Mouse (Mus musculus): Measurements from ENCODE around the gene Klra2.
A peak's percentile ranks its signal among the peaks of the same experiment; 100 is the strongest.
"Not testable (repeated sequence)": the region's sequence is repeated elsewhere in the genome, so short reads cannot be mapped to it uniquely, and the experiment has no call there.

The Klra2 gene

GRCm38 (mm10) chr6:131247206-131247605, at the start of gene Klra2:
Gene Klra2, minus strand, starts transcription at chr6:131247362.
- no peak for DNase-seq (ENCODE audit: low spot score)

- DNase-seq (ENCODE audit: low spot score) = no peak
Measured at GRCm38 (mm10) chr6:131294435-131295112, 47.4 kb upstream of the Klra2 start.

DNA sequence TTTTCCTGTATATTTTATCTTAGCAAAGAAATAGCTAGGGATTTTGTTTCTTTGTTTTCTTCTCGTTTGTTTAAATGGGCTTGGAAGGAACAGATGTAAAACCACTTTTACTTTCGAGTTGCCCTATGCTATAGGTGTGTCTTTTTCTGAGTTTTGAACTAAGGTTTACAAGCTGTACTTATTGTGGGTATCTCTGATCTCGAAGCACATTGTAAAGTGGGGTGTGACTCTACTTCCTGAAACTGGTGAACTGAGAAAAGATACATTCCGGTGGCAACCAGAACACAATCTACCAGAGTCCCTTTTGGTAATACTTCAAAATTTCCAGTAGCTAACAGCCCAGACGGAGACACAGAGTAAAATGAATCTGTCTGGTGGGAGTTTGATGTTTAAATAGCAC, 46.8 kb upstream of the Klra2 start:
- no peak for DNase-seq (ENCODE audit: low spot score)

DNA sequence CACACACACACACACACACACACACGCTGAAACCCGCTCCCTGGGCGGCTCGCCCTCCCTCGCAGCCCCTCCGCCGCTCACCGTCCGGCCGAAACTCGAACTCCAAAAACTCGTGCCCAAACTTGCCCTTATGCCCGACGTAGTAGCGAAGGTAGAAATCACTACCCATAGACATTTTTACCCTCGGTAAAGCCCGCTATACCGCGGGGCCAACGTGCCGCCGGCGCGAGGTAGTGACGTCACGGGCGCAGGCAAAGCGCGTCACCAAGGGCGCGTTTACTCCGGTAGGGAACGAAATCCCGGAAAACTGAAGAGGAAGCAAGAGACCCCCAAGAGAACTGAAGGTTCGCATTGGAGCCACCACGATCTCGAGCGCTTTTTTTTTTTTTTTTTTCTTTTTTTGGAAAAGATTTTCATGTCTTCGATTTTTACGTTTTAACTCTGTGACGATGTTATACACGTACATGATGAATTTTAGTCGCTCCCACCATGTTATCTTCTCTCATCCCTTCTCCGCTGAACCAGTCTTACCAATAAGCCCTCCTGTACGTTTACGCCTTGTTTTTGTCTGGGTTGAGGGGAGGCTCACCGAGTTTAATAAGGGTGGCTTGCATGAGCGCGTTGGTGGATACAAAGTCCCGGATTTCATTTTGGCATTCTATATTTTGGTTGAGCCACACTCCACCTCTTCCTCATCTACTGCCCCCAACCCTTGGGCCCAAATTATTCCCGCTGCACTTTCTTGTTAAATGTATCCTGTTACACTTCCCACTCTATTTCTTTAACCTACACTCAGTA, 46.0 kb upstream of the Klra2 start, which contains the start of gene Magohb:
Gene Magohb, minus strand, starts transcription at position 254 of the 798 bp plus-strand sequence.
- DNase-seq (ENCODE audit: low spot score) = peak; percentile 93

- DNase-seq (ENCODE audit: low spot score) = peak; percentile 57
Measured at GRCm38 (mm10) chr6:131292276-131292990, 45.3 kb upstream of the Klra2 start.

- DNase-seq (ENCODE audit: low spot score) = peak; percentile 64
Measured at GRCm38 (mm10) chr6:131290430-131290829, 43.3 kb upstream of the Klra2 start.

DNA sequence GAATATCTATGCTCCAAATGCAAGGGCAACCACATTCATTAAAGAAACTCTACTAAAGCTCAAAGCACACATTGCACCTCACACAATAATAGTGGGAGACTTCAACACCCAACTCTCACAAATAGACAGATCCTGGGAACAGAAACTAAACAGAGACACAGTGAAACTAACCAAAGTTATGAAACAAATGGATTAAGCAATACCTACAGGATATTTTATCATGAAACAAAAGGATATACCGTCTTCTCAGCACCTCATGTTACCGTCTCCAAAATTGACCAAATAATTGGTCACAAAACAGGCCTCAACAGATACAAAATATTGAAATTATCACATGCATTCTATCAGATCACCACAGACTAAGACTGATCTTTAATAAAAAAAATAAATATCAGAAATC, 31.0 kb upstream of the Klra2 start:
- DNase-seq (ENCODE audit: low spot score) = not testable (repeated sequence)

DNA sequence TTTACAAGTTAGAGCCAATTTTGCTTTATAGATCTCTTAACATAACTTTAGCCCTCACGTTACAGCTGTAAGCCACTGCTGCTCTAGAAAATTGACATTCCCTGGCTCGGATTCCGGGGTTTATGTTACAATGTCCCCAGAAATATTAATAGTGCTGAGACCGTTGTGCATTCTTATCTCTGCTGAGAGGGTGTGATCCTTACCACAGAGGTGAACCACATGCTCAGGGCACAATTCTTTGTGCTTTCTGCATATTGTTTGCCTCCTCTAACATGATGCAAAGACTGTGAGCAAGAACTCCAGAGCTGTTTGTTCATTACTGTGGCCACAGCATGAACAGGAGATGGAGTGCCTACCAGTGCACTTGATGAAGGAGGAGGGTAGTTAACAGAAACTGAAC, 29.5 kb upstream of the Klra2 start:
- DNase-seq (ENCODE audit: low spot score) = no peak

DNA sequence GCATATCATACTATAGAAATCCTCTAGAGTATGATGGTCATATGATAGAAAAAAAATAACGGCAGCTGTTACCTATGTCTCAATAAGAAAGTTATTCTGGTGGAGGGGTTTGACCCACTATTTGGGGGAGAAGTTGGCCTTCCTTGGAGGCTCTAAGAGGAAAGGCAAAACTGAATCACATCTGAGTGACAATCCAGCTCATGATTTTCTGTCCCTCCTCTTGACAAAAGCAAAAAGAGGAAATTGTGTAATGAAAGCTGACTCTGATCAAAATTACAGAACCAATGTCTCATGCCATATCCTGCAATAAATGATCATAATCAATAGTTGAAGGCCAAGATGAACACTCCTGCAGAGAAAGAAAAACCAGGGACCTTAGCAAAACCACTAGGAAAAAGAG, 25.1 kb upstream of the Klra2 start:
- DNase-seq (ENCODE audit: low spot score) = no peak

- no peak for DNase-seq (ENCODE audit: low spot score)
Measured at GRCm38 (mm10) chr6:131270312-131270711, 23.1 kb upstream of the Klra2 start.

DNA sequence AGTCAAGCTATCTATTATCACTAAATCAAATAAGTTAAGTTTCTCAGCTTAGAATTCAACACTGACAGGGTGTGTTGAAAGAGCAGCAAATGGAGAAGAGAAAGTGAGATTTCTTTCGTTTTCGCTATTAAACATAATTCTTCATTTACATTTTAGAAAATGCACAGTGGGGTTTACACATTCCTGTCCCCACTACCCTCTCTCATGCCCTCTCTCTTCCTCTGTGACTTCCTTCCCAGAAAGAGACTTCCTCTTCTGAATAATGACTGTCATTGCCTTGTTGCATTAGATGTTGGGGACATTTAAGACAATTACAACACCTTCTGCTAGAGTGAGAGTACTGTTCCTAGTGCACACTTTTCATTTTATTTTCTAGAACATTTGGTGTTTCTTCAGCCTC, 22.4 kb upstream of the Klra2 start:
- no peak for DNase-seq (ENCODE audit: low spot score)

- no peak for DNase-seq (ENCODE audit: low spot score)
Measured at GRCm38 (mm10) chr6:131264175-131264574, 17.0 kb upstream of the Klra2 start.

DNA sequence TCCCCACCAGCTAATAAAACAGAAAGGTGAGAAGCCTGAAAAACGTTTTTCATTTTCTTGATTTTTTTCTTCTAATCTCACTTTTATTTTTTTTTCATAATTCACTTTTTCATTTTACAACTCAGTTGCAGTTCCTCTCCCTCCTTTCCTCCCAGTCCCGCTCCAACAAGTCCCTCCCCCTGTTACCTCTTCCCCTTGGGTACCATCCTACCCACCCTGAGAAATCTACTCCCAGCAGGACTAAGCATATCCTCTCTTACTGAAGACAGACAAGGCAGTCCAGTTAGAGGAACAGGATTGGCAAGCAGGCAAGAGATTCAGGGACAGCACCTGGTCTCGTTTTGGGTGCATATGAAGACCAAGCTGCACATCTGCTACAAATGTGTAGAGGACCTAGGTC, 15.6 kb upstream of the Klra2 start:
- no peak for DNase-seq (ENCODE audit: low spot score)

- DNase-seq (ENCODE audit: low spot score) = no peak
Measured at GRCm38 (mm10) chr6:131262009-131262408, 14.8 kb upstream of the Klra2 start.

DNA sequence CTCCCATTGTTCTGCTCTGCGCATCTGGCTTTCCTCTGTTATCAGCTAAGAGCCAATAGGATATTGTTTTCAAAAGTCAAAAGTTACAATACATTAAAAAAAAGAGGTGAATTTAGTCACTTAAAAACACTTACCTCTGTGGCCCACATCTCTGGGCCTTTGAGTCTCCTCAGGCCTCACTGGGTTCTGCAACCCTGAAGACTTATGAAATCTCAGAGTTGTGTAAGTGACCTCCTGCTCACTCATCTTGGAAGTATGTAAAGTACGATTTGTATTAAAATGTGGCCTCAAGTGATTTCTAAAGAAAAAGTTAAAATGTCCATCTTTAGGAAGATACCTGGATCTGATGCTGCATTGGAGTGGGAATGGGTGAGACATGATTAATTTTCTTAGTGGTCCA, 2.1 kb downstream of the Klra2 start:
- DNase-seq (ENCODE audit: low spot score) = no peak
